Mouse (Mus musculus): ENCODE measurements around the gene Naaladl2.
"Not testable (repeated sequence)": the region's sequence is repeated elsewhere in the genome, so short reads cannot be mapped to it uniquely, and the experiment has no call there.

Naaladl2 gene

DNA sequence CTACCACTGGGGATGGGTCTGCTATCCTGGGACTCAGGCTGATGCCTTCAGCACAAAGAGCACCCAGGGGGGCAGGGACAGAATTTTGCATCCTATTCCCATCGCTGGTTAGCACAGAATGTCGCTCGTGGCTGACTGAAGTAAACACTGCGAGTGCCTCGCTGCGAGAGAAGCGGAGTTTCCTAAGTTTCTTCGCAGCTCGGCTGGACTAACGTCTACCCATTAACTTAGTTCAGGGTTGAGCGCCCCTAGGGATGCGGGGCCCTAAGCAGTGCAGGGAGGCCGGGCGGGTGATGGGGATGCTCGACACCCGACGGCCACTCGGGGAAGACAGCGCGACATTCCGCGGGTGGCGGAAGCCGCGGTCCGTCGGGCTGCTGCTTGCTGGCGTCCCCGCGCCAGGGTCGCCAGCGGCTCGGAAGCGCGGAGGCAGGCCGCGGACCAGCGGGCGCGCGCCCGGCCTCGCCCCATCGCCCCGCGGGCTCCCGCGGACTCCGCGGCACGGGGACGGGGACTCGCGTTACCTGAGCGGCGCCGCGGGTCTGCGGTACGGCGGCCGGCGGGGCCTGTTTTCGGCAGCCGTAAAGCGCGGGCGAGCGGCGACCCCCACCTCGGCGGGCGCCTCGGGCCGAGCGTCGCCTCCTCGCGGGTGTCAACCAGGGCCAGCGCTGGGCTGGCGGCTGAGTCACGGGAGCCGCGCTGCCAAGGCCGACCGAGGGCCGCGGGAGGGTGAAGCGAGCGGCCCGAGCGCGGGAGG lies at the start of gene Naaladl2:
Gene Naaladl2, minus strand, starts transcription at position 707 of the 757 bp plus-strand sequence.
- DNase-seq = peak; percentile 75

- DNase-seq = no peak
Measured at GRCm38 (mm10) chr3:25151721-25152120, 7.7 kb upstream of the Naaladl2 start.

DNA sequence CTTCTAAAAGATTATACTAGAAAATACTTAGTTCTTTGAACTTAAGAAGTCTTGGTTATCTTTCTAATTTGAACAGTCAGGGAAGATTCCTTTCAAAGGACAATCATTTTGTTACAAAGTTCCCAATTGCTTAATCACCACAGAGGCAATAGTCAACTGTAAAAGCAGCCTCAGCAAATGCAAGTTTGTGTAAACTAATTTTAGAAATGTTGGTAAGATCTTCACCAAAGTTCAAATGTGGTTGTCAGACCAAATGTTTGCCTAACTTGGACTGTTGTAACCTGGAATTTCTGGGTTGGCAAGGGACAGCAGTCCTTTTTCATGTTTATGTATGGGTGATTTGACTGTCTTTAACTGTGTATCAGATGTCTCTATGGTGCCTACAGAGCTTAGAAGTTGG lies 3.2 kb upstream of the Naaladl2 start:
- no peak for DNase-seq

DNA sequence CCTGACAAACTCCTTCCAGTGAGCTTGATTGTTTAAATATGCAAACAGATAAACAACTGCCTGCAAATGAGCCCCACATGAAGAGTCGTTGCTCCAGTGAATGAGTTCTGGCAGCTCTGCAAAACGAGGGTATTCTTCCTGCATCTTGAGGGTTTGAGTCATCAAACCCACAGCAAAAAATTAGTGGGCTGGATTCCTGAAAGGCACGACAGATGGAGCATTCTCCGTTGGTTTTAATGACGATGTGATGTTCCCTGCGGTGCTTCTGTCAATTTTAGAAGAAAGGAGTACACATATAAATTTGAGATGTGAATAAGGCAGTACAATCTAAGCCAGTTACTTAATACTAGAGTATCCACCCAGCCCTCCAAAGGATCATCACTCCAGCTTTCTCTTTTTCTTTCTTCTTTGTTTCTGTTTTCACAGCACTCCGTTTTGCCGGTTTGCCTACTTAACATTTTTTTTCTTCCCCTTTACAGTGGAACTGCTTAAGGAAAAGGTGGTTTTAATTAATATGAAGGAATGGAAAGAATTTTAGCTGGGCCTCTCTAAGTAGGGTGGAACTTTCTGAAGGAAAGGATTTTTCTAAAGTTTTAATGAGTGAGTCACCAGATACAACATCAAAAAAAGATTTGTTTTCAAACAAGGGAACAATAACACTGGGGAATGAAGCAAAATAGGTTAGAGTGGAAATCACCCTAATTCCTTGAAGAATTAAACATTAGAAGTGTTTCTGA lies 1.1 kb upstream of the Naaladl2 start:
- peak; percentile 41 for DNase-seq

- DNase-seq = no peak
Measured at GRCm38 (mm10) chr3:25143111-25143510, 950 bp downstream of the Naaladl2 start.

DNA sequence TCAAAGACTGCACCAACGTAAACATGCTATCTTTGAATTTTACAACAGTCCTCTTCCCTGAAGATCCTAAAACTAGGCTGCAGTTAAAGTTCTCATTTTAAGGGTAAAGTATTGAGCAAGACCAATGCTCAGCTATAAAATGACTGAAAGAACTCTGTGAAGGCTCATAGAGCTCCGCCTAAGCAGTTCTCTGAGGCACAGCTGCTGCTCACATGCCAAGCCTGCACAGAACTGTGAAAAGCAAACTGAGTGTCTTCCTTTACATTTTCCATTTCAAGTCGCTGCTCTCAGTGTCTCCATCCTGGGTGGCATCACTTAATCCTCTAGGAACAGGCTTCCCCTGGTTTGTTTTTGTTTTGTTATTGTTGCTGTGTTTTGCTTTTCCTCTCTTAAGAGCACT lies 12.2 kb downstream of the Naaladl2 start:
- DNase-seq = no peak

DNA sequence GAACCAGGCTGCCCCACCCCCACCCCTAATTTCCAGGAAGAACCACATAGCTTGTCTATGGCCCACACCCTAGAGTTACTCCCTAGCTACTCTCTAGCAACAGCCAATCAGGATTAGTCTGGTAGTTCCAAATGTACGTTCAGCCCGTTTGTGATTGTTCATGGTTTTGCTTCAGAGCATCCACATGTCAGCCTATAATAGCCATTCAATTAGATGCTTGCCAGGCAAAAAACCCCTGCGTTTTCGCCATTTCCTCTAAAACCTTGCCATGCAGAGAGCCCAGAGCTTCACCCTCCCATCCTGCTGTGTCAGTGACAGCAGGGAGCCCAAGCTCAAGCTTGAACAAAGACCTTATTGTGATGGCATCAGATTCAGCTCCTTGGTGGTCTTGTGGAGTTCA lies 16.2 kb downstream of the Naaladl2 start:
- no peak for DNase-seq

DNA sequence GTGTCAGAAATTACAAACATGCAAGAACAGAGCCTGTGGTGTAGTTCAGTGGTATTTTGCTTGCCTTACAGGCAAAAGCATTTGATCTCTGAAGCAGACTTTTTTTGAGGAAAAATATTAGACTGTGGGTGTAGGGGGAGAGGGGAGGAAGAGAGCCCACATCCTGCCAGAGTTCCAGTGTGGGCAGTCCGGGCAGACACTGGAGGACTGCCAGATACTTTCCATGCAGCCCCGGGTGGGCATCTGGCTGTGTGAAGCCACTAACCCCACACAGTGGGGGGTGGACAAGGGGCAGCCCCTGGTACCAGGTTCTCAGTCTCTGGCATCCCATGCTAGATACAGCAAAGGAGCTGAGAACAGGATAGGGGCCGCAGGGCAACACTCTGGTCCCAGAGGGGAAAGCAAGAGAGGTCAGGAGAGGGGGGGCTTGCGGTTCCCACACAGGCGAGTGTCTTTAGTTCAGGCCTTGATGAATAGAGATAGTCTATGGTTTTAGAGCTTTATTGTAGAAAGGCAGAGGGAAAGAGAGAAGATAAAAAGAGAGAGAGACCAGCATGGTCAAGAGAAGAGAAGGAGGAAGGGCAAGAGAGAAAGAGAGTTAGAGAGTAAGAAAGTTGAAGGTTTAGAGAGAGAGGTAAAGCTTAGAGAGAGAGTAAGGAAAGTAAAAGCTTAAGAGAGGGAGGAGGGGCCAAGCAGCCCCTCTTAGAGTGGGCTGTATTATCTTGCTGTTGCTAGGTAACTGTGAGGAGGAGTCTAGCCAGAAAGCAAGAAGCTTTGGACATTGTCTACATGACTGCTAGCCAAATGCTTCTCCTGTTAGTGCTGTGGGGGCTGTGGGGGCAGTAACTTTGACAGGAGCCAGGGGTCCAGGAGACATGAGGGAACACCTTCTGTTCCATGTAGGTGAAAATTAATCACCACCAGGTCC lies 18.9 kb downstream of the Naaladl2 start:
- no peak for DNase-seq

- no peak for DNase-seq
Measured at GRCm38 (mm10) chr3:25113107-25113506, 31.0 kb downstream of the Naaladl2 start.

GRCm38 (mm10) chr3:25108997-25109396 lies 35.1 kb downstream of the Naaladl2 start:
- DNase-seq = no peak

DNA sequence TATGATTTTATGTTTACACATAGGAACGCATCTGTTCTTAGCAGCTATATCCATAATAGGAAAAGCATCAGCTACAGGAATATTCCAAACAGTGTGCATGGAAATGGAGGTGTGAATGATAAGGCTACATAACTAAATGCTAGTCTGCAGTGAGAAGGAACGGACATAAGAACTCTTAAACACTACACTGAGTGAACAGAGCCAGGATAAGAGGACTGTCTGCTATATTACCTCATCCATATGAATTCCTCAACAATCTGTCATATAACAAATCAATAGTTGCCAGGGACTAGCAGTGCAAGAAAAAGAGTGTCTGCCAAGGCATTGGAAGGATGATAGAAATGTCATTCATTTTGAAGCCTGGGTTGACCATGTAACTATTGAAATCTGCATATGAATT lies 51.1 kb downstream of the Naaladl2 start:
- no peak for DNase-seq

DNA sequence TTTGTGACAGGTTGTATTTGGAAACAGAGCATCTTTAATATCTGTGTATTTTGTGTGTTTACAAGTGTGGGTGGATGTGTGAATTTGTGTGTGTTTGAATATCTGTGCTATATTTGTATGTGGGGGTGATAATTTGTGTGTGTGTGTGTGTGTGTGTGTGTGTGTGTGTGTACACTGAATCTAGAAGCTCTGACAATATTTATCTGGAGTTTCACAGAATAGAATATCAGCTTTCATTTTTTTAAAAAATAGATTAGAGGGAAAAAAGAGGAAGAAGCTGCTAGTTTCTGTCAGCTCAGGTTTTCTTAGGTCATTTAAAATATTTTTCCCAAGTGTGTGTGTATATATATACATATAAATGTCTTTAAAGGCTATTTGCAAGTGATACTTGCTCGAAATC lies 68.3 kb downstream of the Naaladl2 start:
- DNase-seq = no peak

DNA sequence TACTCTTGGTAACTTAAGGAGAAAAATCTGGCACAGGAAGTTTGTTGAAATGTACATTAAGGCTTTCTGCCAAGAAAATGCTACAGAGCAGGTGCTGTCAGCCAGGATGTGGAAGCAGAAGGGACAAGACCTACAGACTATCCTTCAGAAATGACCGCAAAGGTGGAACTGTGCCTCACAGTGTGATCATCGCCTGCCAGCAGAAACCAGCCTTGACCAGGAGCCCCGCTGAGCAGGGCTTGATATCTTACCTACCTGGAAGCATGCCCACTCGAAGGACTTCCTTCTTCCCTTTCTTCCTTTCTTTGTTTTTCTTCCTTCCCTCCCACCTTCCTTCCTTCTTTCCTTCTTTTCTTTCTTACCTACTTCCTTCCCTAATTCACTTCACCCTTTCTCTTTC lies 69.8 kb downstream of the Naaladl2 start:
- peak; percentile 46 for DNase-seq

DNA sequence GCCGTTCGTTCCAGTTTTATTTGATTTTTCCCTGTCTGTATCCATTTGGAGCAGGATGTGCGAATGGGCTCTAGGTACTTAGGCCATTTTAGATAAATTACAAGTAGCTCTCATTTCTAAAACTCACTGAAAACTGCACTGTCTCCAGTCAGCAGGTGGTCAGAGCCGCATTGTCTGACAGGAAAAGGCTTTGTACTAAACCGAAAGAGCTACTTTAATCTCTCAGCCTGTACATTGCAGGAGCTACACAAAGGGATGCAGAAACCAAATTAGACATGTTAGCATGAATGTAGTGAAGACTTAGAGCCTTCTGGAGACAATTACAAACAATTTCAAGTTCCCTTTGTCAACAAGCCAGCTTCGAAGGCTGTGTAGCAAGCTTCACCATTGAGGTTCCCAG lies 70.2 kb downstream of the Naaladl2 start:
- DNase-seq = peak; percentile 7

- no peak for DNase-seq
Measured at GRCm38 (mm10) chr3:25063217-25063616, 80.8 kb downstream of the Naaladl2 start.

GRCm38 (mm10) chr3:25052975-25053374 lies 91.1 kb downstream of the Naaladl2 start:
- no peak for DNase-seq

DNA sequence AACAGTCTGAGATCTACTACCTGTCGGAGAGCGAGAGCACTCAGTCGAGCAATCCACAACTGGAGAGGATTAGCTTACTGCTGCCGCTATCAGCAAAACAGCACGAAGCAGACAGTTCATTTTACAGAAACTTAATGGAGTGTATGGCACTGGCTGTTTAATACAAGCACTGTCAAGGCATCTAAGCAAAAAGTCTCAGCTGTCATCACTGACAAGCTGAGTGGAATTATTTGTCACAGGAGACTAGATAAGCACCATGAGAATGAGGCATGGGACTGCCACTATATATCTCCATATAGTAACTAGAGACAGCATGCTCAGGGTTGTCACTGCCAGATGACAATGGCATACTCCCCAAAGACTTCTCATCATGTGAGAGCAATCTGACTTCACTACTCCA lies 124.1 kb downstream of the Naaladl2 start:
- no peak for DNase-seq

- peak; percentile 32 for DNase-seq
Measured at GRCm38 (mm10) chr3:25010751-25011150, 133.3 kb downstream of the Naaladl2 start.

DNA sequence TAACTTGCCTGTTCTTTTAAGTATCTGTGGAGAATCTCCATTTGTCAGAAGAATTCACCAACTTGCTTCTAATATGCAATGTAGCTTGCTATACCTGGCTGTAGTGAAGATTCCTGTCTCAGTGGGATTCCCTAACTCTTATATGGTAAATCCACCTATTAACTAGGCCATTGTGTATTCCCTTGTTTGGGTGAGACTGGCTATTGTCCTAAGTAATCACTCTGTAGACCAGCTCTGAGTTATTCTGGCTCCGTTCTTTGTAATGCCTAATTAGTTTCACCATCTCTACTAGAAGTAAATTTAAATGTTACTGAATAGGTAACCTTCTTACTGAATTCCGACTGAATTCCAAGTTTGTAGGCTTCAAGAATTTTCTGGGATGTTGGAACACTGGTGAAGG lies 137.3 kb downstream of the Naaladl2 start:
- DNase-seq = not testable (repeated sequence)

DNA sequence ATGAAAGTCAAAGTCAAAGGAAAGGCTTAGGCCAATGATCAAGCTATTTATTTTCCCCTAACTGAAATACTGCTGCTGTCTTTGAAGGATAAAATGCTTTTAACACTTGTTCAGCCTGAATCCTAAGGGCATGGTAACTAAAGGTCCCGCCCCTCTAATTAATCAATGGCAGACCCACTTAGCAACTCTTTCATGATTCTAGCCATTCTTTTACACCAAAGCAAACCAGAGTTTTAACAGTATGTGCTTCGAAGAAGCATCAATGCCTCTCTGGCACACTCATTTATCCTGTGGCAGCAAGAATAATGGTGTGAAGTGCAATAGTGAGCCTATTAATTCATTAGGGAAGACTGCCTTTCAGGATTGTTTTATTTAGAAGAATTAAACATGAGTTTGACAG lies 151.5 kb downstream of the Naaladl2 start:
- DNase-seq = no peak

DNA sequence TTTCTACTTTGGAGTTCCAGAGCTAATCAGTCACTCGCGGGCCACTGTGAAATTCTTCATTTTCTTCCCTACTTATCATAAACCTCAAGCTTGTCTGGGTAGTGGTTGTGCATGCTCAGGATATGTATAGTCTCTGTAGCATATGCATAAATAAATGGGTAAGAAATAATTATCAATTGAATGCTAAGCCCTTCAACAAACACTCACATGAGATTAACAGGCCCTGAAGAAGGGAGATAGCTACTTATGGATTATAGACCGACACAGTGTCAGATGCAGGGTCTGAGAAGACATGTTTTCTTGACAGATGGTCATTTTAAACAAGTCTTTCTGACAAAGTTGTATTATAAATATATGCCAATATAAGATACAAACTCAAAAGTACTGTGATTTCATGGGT lies 152.0 kb downstream of the Naaladl2 start:
- DNase-seq = no peak

DNA sequence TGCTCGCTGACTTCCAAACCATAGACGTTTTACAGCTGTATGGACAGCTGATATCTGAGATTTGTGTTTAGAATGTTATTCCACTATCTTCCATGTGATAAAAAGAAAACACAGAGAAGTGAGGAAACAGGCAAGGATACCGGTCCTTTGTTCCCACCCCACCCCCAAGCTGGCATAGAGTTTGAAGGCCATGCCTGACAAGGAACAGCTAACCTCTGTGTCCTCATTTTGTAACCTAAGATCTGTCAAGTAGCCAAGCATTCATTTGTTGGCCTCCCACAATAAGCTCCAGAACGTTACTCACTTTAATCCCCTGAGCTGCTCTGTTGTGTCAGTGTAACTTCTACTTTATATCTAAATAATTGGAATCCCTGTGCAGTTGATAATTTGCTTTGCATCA lies 161.9 kb downstream of the Naaladl2 start:
- no peak for DNase-seq

DNA sequence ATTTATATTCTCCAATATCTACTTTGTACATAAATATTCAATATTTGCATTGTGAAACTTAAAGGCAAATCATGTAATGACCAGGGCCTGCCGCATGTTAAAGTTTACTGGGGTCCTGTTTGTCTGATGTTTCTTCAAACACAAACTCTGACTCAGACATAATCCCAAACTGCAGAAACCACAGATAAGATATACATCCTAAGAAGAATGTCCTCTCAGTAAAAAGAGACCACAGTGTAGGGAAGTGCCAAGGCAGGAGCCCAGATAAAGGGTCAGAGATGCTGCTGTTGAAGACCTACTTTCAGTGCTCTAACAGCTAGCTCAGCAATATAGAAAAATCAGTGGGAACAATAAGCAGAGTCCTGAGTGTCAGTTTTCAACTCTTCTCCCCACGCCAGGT lies 201.9 kb downstream of the Naaladl2 start:
- no peak for DNase-seq

Measured in cerebellum, adult 8-10 months (tissue).